Mouse (Mus musculus): ENCODE data around the gene Farp1. TPM values are rescaled to one million over a fixed set of nuclear protein-coding genes. Genes with fewer than 3 reads are reported as not detected.
A peak's percentile ranks its signal among the peaks of the same experiment; 100 is the strongest.

Farp1 gene
- total RNA-seq, 2 experiments from 2014 or later, result 17.5 to 27.5 TPM

GRCm38 (mm10) chr14:121145698-121146097 lies 110.7 kb downstream of the Farp1 start:
- no peak for DNase-seq

GRCm38 (mm10) chr14:121146213-121146612 lies 111.2 kb downstream of the Farp1 start:
- DNase-seq, result no peak

- DNase-seq, result no peak
Measured at GRCm38 (mm10) chr14:121147026-121147425, 112.0 kb downstream of the Farp1 start.

- DNase-seq, result no peak
Measured at GRCm38 (mm10) chr14:121148088-121148785, 113.2 kb downstream of the Farp1 start.

- DNase-seq, result no peak
Measured at GRCm38 (mm10) chr14:121149984-121150383, 115.0 kb downstream of the Farp1 start.

- no peak for DNase-seq
Measured at GRCm38 (mm10) chr14:121151837-121152236, 116.8 kb downstream of the Farp1 start.

- DNase-seq, result no peak
Measured at GRCm38 (mm10) chr14:121152771-121153170, 117.8 kb downstream of the Farp1 start.

GRCm38 (mm10) chr14:121153260-121153659 lies 118.3 kb downstream of the Farp1 start:
- no peak for DNase-seq

- DNase-seq, result no peak
Measured at GRCm38 (mm10) chr14:121155173-121155572, 120.2 kb downstream of the Farp1 start.

- DNase-seq, result no peak
Measured at GRCm38 (mm10) chr14:121158616-121159015, 123.6 kb downstream of the Farp1 start.

GRCm38 (mm10) chr14:121162822-121163221 lies 127.8 kb downstream of the Farp1 start:
- DNase-seq, result no peak

GRCm38 (mm10) chr14:121164866-121165265 lies 129.9 kb downstream of the Farp1 start:
- no peak for DNase-seq

- DNase-seq, result no peak
Measured at GRCm38 (mm10) chr14:121165408-121166037, 130.5 kb downstream of the Farp1 start.

- DNase-seq, result no peak
Measured at GRCm38 (mm10) chr14:121166038-121166436, 131.0 kb downstream of the Farp1 start.

- no peak for DNase-seq
Measured at GRCm38 (mm10) chr14:121168716-121169115, 133.7 kb downstream of the Farp1 start.

- DNase-seq, result no peak
Measured at GRCm38 (mm10) chr14:121170321-121170720, 135.3 kb downstream of the Farp1 start.

- no peak for DNase-seq
Measured at GRCm38 (mm10) chr14:121172065-121173036, 137.4 kb downstream of the Farp1 start.

- DNase-seq, result no peak
Measured at GRCm38 (mm10) chr14:121175385-121175784, 140.4 kb downstream of the Farp1 start.

GRCm38 (mm10) chr14:121175861-121176260 lies 140.9 kb downstream of the Farp1 start:
- DNase-seq, result peak; percentile 40

GRCm38 (mm10) chr14:121177907-121178306 lies 142.9 kb downstream of the Farp1 start:
- no peak for DNase-seq

- DNase-seq, result no peak
Measured at GRCm38 (mm10) chr14:121180611-121181010, 145.6 kb downstream of the Farp1 start.

GRCm38 (mm10) chr14:121181798-121182197 lies 146.8 kb downstream of the Farp1 start:
- no peak for DNase-seq

- no peak for DNase-seq
Measured at GRCm38 (mm10) chr14:121182967-121183366, 148.0 kb downstream of the Farp1 start.
